Mouse (Mus musculus) heart, postnatal 4 days (tissue): ENCODE data around the gene Gm13420. TPM values are rescaled to one million over a fixed set of nuclear protein-coding genes. Genes with fewer than 3 reads are reported as not detected.
"Not testable (repeated sequence)": the region's sequence is repeated elsewhere in the genome, so short reads cannot be mapped to it uniquely, and the experiment has no call there.

Source experiments
- DNase-seq: peaks from one replicate; pipeline ENCODE4 v3.0.0; 2021
- total RNA-seq, 2 experiments: library from RNA; stranded (reverse); gene quantifications; 2 replicates each; pipeline ENCODE4 v1.2.3; 2021

Gm13420 gene
- total RNA-seq, 2 experiments from 2014 or later: not detected

DNA sequence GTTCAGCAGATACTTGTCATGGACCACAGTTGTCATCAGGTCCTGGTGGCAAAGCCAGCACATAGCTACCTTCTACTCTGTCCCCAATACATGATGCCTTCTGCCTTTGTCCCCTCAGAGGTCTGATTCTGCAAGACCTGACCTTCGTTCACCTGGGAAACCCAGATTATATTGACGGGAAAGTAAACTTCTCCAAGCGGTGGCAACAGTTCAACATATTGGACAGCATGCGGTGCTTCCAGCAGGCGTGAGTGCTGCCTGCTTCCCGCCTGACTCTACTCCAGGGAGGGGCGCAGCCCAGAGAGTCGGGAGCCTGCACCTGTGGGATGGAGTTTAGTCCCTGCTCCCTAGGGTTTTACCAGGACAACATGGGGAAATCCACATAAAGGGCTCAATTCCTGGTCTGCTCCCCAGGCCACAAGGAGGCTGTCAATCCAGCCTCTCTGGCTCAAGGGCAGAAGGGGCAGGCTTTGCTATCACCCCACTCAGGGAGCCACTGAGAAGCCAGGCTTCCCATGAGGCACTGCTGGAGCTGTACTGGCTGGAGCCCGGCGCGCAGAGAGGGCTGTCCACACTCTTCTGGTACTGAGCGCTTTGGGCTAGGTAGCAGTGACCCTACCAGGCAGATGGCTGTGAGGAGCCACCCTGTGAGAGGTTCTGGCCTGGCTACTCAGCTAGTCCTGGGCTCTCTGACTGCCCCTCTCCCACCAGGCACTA lies 14.1 kb downstream of the Gm13420 start:
- peak; percentile 49 for DNase-seq

DNA sequence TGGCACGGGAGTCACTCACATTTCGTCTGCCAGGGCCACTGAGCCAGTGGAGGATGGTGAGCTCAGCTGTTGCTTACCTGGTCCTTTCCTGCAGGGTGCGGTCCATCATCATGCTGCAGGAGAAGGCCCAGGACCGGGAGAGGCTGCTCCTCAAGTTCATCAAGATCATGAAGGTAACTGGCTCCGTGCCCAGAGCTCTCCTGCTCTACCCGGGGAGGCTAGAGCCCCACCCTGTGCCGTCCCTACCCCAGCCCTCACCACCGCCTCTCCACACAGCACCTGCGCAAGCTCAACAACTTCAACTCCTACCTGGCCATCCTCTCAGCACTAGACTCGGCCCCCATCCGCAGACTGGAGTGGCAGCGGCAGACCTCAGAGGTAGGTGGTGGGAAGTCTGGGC lies 15.8 kb downstream of the Gm13420 start:
- no peak for DNase-seq

DNA sequence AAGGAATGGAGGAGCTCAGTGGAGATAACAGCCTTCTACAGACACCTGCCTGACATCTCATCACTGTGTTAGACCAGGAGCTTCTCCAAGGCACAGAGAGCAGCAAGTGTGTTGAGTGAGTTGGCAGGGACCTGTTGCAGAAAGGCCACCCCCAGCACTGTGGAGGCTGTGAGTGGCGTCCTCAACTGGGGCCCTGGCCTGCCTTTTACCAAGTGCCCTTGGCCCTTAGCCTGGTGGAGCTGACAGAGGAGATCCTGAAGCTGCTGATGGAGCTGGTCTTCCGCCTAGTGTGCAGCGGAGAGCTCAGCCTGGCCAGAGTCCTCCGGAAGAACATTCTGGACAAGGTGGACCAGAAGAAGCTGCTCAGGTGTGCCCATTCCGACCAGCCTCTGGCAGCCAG lies 18.1 kb downstream of the Gm13420 start:
- DNase-seq: no peak

DNA sequence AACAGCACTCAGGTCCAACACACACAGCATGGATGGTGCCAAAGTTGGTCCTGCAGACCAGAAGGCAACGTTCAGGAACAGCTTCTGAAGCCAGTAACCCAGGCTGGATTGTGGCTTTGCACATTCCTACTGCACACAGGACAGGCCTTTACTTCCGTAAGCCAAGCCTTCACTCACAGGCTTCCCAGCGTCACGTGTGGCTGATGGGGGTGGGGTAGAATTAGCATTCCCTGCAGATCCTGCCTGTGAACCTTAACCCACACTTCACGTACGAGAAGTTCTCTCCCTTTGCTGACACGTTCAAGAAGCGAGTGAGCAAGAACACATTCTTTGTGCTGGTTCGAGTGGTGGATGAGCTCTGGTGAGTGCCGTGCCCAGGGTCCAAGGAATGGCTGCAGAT lies 18.9 kb downstream of the Gm13420 start:
- no peak for DNase-seq

DNA sequence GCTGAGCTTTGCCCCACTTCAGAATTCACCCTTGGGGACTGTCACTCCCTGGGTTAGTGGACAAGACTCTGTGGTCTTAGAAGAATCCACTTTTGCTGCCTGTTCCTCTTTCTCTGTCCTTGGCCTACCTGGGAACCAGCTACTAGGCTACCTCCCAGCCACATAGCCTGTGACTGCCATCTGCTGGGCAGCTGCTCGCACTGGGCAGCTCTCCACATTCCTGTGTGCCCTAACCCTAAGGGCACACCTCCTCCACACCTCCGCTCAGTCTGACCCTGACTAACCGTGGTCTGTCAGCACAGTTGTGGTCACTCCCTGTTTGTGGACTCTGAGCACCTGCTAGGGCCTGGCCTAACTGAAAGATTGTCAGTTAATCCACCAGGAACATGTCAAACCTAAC lies 19.9 kb downstream of the Gm13420 start:
- DNase-seq: peak; percentile 57

DNA sequence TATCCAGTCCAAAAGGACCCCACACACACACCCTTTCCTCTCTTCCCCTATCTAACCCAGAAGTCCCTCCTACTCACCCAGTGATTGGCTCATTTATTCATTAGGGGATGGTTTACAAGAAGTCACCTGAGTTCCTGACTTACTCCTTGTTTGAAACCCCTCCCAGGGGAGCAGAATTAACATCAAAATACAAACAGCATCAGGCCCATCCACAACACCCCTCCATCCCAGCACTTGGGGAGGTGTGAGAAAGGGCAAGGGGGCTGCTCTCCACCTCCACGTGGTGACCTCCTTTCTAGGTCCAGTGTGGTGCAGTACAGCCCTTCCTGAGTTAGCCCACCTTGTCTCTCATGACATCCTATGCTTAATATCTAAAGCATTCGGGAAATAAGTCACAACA lies 22.0 kb downstream of the Gm13420 start:
- no peak for DNase-seq

DNA sequence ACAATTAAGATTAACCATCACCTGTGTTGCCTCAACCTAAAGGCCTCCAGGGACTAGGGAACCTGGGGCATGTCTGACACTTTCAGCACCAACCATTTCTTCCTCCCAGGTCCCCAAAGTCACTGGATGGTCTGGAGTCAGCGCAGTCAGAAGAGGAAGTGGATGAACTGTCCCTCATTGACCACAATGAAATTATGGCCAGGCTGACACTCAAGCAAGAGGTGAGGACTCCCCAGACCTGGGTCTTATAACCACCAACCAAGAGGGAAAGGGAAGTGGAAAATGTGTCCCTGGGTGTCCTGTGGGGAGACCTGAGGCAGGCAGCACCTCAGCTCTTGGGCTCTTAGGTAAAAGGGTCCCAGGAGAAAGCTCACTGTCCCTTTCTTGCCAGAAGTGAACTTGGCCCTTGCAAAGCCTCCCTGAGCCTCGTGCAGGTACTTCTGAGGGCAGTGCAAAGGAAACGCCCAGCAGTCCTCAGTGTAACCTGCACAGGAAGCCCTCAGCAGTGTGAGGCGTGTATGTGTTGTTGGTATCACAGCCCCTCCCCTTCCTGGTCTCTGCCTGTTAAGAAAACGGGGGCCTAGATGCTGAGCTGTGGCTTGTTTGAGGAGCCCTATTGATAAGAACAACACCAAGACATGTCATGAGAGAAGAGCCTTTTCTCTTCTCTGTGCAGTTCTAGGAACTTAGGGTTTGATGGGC lies 26.7 kb downstream of the Gm13420 start:
- no peak for DNase-seq

DNA sequence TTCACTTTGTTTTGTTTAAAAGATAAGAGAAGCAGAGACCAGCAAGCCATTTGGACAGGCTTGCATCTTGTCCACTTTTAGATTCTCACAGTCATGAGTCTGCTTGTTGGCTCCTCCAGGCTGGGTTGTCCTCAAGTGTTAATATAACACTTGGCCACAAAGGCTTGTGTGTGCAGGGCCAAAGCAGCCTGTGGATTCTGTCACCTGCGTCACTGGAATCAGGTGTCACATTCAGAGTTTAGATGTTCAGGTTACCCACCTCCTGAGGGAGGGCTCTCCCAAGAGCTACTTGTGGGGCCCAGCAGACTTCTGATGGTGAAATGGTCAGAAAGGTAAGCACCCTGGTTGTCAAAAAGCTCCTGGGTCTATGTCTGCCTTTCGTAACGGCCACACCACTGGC lies 28.4 kb downstream of the Gm13420 start:
- no peak for DNase-seq

DNA sequence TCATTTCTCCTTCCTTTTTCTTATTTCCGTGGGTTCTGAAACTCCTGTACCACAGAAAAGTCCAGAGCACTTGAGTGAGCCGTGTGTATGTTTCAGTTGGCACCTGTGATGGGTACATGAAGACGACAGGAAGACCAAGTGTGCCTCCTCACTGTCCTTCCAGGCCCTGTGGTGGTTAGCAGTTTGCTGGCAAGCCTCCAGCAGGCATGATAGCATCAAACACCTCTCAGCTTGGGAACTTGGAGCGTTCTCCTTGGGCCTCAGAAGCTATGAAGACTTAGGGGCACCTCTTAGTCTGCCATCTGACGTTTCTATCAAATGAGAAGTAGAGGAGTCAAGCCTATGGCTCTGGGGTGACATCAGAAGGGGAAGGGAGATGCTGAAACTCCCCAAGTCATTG lies 32.9 kb downstream of the Gm13420 start:
- no peak for DNase-seq

DNA sequence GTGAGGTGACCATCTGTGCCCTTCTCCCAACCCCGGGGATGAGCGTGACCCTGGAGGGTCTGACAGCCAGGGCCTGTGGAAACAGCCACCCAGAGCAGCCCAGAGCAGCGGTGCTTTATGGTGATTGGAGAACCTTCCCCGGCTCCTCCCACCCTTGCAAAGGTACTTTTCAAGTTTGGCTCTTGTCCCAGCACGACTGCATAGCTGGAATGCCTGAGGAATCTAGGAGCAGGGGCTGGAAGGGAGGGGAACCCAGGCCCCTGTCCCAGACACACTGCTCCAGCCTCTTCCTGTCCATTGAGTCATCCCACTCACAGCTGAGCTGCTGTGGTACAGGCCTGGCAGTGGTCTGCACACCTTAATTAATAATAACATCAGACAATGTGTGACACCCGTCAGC lies 34.8 kb downstream of the Gm13420 start:
- peak; percentile 76 for DNase-seq

DNA sequence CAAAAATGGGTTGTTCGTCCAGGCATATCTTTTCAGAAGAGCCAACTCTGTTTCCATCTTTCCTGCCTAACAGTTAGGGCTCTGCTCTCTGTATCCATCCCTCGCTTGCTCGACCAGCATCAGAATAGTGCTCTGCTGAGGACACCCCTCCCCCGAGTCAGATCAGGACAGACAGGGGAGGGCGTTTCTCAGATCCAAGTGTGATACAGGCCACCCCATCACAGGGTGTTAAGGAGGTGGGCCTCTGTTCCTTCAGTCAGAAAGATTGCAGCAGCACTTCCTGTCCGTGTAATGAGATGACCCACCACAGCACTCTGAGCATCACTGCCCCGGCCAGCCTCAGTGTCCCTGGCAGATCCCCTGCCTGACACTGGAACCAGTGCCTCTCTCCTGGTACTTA lies 35.3 kb downstream of the Gm13420 start:
- no peak for DNase-seq

DNA sequence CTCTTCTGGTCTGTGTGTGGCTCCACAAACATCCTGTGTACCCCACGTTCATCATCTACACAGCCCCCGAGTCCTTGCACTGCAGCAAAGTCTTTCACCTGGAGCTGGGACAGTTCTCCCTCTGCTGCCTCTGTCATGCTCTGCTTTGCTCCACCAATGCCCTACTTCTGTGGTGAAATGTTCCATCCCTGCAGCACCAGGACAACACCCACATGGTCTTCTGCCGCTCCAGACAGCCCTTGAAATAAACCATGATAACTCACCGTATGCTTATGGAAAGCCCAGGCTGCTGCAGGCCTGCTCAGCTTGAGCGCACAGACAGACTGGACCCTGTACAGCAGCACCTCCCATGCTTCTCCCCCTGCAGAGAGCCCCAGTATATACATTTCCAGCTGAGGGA lies 37.4 kb downstream of the Gm13420 start:
- no peak for DNase-seq

DNA sequence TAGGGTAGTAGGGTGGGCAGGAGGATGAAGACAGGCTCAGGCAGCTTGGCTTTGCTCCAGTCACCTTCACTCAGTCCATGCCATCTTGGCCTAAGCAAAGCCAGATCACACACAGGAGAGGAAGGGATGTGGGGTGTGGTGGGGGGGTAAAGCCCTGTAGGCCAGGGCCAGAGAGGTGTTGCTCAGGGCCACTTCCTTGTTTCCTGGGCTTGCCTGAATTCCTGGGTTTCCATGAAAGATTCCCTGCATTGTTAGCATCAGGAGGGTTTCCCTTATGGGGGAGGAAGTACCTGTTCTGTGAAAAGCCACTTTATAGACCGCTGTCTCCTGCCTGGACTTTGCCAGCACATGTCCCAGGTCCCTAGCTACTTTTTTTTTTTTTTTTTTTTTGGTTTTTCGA lies 38.0 kb downstream of the Gm13420 start:
- no peak for DNase-seq

DNA sequence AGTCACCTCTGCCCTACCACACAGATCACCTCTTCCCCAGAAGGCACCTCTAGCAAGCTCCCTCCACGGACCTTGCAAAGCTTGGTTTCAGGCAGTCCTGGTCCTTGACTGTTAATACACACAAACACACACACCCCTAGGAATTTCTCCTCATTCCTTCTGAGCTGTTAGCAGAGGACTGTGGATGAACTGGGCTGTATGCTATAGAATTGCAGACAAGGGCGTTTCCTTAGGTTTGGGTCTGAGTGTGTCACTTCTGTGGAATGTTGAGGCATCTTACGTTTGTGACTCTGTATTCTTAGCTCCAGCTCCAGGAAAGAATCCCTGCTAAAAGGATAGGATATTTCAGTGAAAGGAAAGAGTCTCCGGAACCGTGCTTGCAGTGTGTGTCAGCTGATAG lies 39.6 kb downstream of the Gm13420 start:
- DNase-seq: no peak

DNA sequence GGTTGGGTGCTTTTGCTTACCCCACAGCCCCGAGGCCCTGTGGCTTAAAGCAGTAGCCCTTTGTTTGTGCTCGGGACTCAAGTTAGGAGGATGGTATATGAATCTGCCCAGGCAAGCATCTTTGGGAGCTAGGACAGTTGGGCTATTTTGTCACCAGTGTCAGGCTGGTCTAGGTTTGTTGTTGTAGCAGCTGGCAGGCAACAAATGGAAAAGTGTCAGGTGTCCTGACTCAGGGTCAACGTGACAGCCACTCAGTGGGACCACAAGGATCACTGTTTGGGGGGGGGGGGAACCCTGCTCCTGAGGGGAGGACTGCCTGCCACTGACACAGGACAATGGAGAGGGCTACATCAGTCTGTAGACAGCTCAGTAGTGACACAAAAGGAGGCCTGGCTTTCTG lies 40.4 kb downstream of the Gm13420 start:
- no peak for DNase-seq

DNA sequence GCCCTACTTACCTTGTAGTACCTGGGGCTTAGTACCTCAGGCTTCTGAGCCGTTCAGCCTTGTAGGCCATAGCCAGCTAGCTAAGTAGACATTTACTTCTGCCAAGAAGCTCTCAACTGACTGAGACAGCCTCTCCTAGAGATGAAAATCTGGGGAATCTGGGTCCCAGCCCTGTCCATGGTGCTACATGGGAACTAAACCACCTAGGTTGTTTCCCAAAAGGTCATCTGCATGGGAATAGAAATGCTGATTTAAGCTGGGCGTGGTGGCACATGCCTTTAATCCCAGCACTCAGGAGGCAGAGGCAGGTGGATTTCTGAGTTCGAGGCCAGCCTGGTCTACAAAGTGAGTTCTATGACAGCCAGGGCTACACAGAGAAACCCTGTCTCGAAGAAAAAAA lies 43.3 kb downstream of the Gm13420 start:
- not testable (repeated sequence) for DNase-seq

DNA sequence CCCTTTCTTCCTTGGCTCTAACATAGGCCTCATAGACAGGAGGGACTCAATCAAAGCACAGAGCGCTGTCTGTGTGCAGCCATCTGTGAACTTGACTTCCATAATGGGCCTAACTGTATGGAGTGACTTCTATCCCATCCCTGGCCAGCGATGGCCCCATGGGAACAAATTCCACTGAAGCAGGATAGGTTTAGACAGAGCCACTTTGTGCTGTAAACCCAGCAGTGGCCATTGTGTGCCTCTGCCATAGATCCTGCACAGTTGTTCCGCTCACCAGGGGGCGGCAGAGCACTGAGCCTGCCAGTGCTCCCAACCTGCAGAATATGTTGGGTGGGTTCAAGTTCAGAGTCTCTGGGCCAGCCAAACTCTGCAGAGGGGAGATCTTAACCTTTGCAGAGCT lies 43.8 kb downstream of the Gm13420 start:
- DNase-seq: peak; percentile 33

DNA sequence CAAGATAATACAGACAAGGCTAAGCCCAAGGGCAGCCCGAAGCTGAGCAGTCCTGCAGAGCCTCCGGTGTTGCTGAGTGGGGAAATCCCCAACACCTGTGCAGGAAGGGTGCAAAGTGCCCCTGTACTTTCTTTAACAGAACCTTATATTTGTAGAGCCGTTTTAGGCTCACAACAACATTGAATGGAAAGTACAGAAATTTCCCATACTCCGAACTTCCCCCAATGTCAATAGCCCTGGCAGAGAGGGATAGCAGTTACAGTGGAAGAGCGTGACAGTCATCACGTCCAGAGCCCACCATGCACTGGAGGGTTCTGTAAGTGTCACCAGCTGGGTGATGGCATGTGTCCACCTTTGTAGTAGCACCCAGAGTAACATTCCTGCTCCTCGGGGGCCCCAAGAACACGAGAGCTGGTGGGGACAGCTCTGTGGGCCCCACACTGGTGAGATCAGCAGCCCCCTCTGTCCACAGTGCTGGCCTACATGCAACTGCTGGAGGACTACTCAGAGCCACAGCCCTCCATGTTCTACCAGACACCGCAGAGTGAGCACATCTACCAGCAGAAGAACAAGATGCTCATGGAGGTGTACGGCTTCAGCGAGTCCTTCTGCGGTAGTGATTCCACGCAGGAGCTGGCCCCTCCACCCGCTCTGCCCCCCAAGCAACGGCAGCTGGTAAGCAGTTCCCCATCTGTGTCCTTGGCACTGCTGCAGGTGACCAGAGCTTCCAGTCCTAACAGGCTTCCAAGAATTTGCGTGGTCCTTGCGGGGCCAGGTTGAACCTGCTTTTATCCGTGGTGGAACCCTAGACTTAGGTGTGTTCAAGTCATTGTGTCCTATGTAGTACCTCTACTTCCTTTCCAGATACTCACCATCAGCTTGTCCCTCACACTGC lies 44.5 kb downstream of the Gm13420 start:
- DNase-seq: no peak

DNA sequence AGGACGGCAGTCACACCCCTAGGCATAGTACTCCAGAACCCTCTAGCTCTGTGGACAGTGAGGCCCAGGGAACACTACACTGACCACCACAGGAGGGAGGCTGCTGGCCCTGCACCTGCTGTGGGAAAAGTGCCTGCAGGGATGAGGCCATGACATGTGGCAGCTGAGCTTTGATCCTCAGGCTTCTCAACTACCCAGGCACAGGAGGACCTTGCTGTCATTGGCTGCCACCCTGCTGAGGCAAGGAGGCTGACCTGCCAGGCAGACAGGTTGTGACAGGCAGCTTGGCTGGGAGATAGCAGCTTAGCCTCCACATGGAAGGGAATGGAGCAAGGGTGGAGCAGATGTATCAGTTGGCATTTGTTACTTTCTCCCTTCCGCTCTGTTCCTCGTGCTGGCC lies 46.0 kb downstream of the Gm13420 start:
- DNase-seq: no peak

DNA sequence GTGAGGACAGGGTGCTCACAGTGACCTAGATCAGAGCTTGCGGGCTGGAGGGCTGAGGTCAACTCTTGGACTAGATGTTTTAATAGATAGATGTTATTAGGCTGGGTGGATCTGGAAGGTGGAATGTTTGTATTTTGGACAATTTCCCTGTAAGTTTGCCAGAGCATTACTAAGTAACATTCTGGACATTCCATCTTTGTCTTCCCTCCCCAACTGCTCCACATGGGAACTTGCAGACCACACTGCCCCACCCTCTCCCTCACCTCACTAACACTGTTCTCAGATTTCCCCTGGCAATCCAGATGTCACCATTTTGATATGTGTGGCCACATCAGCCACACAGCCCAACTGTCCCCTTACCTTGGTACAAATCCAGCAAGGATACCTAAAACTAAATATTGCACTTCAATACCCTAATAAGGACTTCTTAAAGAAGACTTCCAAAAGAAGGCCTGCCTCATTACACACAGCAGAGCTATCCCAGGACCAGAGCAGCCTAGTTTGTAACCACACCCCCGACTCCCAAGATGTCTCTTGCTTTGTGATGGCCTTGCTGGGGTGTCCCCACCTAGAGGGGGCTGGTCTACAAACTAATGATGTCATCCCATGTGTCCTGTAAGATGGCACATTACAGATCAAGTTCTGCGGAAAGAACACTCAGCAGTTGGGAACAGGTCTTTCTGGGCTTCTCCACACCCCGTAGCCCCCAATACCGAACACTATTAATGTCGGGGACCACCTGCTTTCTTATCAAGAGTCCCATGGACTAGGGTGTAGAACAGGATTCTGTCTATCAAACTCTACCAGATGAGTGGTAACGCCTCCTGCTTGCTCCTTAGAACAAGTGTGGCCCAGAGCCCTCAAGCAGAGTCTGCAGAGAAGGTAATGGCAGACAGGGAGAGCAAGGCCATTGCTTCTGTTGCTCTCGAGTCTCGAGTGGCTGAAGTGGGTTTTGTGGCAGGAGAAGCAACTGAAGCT lies 48.1 kb downstream of the Gm13420 start:
- DNase-seq: no peak

DNA sequence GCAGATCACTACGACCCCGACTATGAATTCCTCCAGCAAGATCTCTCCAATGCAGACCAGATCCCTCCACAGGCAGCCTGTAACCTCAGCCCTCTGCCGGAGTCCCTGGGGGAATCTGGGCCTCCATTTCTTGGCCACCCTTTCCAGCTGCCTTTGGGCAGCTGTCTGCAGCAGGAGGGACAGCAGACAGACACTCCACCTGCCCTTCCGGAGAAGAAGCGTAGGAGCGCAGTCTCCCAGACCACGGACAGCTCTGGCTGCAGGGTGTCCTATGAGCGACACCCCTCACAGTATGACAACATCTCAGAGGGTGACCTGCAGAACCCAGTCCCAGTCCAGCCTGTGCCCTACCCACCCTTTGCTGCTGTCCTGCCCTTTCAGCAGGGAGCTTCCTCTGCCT lies 49.3 kb downstream of the Gm13420 start:
- DNase-seq: no peak

DNA sequence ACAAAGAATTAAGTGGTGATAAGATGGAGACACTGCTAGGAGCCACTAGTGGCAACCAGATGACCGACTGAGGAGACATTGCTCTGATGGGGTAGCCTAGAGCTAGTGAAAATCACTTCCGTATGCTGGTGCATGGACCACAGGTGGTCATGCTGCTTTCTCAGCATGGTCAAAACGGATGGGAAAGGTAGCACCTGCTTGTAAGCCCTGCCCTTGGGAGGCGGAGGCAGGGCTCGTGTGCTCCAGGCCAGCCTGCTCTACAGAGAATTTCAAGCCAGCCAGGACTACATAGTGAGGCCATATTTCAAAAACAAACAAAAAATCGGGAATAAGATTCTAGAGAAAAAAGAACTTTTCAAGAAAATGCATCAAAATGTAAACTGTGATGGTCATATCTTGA lies 50.1 kb downstream of the Gm13420 start:
- DNase-seq: no peak
